27 mouse cellular contexts compared by ENCODE assay signal in genomic region chr4:114705586-114705985, GRCm38 (mm10).
DNase-seq lines count a peak whose midpoint lies in the region; ATAC-seq and TF ChIP-seq lines count a peak whose summit lies in the region.
"Had no signal": no experiment of that assay in that cellular context is flagged by ENCODE, and none has a peak within 500 bp of the region (broad histone marks: within the 10 kb centered on the region; RNA-seq: fewer than 3 reads in every experiment).

No protein-coding gene starts in this region.

- 73% methylated on average over 4 of the region's 4 CpGs for WGBS in midbrain, embryonic 11.5 days
- 61% methylated on average over 4 of the region's 4 CpGs for WGBS in midbrain, embryonic 13.5 days

- peak; percentile 84 for DNase-seq in heart, adult 11 months
- DNase-seq in heart, adult 9 months (ENCODE audit: low spot score in 2 of 2), result no peak
- DNase-seq in midbrain, embryonic 11.5 days (ENCODE audit: low spot score, missing footprints), result peak; percentile 75
- DNase-seq in forelimb bud, embryonic 11.5 days (ENCODE audit: low read depth, low spot score), result peak; percentile 67
- DNase-seq in lung, postnatal 25 days (ENCODE audit: low spot score), result no peak
- DNase-seq: adrenal gland, adult 2 months; B cell, adult 2 months; cerebellum, adult 9-10 months; gastrocnemius, adult 2 months; kidney, adult 11 months; kidney, postnatal 14 days; lung, embryonic 14.5 days; lung, postnatal 14 days; right cerebral cortex, adult 18-20 months; thymus, adult 18-20 months; thymus, postnatal 25 days had no signal

- no peak overlapping the region for H3ac ChIP-seq in myocyte (ENCODE audit: control insufficient read depth, insufficient read length)

- ATAC-seq in midbrain, embryonic 11.5 days (ENCODE audit: low FRiP score), result no peak
- ATAC-seq in midbrain, embryonic 13.5 days, result no peak
- ATAC-seq: activated CD4-positive, CD25-positive, alpha-beta regulatory T cell, adult 4 months; forebrain, embryonic 15.5 days; inflammation-experienced regulatory T-cells, adult 6 months had no signal

- no peak overlapping the region for H3K4me3 ChIP-seq in midbrain, embryonic 11.5 days (ENCODE audit: low read depth, low read length)
- no peak overlapping the region for H3K4me3 ChIP-seq in midbrain, embryonic 13.5 days (replicated peaks)
- no peak overlapping the region for H3K4me3 ChIP-seq in myocyte
- H3K4me3 ChIP-seq: forebrain, embryonic 15.5 days; gastrocnemius, adult 2 months; heart, embryonic 10.5 days; heart, embryonic 15.5 days; hindbrain, embryonic 12.5 days; liver, embryonic 15.5 days; midbrain, embryonic 10.5 days had no signal

- H3K9ac ChIP-seq in midbrain, embryonic 11.5 days (ENCODE audit: low read length), result no peak overlapping the region
- no peak overlapping the region for H3K9ac ChIP-seq in midbrain, embryonic 13.5 days (replicated peaks)
- H3K9ac ChIP-seq: forebrain, embryonic 15.5 days; heart, embryonic 15.5 days; hindbrain, embryonic 12.5 days; liver, embryonic 15.5 days; lung, embryonic 14.5 days had no signal

- no peaks in the 10 kb centered on the region for H3K79me2 ChIP-seq in myocyte (ENCODE audit: control insufficient read depth, insufficient read depth)

- no peaks in the 10 kb centered on the region for H3K36me3 ChIP-seq in midbrain, embryonic 11.5 days (ENCODE audit: control insufficient read depth, insufficient read depth, low read length)
- H3K36me3 ChIP-seq in midbrain, embryonic 13.5 days, result no peaks in the 10 kb centered on the region
- H3K36me3 ChIP-seq in myocyte (ENCODE audit: control insufficient read depth, insufficient read depth), result no peaks in the 10 kb centered on the region
- H3K36me3 ChIP-seq: forebrain, embryonic 15.5 days; heart, embryonic 10.5 days; heart, embryonic 15.5 days; hindbrain, embryonic 12.5 days; liver, embryonic 15.5 days; midbrain, embryonic 10.5 days had no signal

- no peaks in the 10 kb centered on the region for H3K4me1 ChIP-seq in midbrain, embryonic 11.5 days (ENCODE audit: control insufficient read depth, insufficient read depth, low read length)
- H3K4me1 ChIP-seq in midbrain, embryonic 13.5 days (replicated peaks), result no peaks in the 10 kb centered on the region
- H3K4me1 ChIP-seq: forebrain, embryonic 15.5 days; heart, embryonic 10.5 days; heart, embryonic 15.5 days; hindbrain, embryonic 12.5 days; liver, embryonic 15.5 days; midbrain, embryonic 10.5 days had no signal

- no peak overlapping the region for H3K4me2 ChIP-seq in midbrain, embryonic 11.5 days
- no peak overlapping the region for H3K4me2 ChIP-seq in midbrain, embryonic 13.5 days (replicated peaks)
- no peak overlapping the region for H3K4me2 ChIP-seq in myocyte (ENCODE audit: low read depth)
- H3K4me2 ChIP-seq: forebrain, embryonic 15.5 days; heart, embryonic 15.5 days; hindbrain, embryonic 12.5 days; liver, embryonic 15.5 days; lung, embryonic 14.5 days had no signal

- H3K27me3 ChIP-seq in midbrain, embryonic 11.5 days (ENCODE audit: control insufficient read depth, insufficient read depth, low read length), result no peaks in the 10 kb centered on the region
- 0 out of 2 replicates have a peak, but pooled peaks cover 3% of the 10 kb centered on the region for H3K27me3 ChIP-seq in midbrain, embryonic 13.5 days
- peaks cover 11% of the 10 kb centered on the region for H3K27me3 ChIP-seq in myocyte (ENCODE audit: control insufficient read depth, insufficient read depth, insufficient read length)
- H3K27me3 ChIP-seq: hindbrain, embryonic 12.5 days; liver, embryonic 15.5 days had no signal

- no peak overlapping the region for H3K27ac ChIP-seq in midbrain, embryonic 11.5 days (ENCODE audit: low read depth, low read length)
- no peak overlapping the region for H3K27ac ChIP-seq in midbrain, embryonic 13.5 days
- H3K27ac ChIP-seq: forebrain, embryonic 15.5 days; gastrocnemius, adult 2 months; heart, embryonic 10.5 days; heart, embryonic 15.5 days; hindbrain, embryonic 12.5 days; liver, embryonic 15.5 days; midbrain, embryonic 10.5 days; stomach, postnatal 0 days had no signal

- no peaks in the 10 kb centered on the region for H3K9me3 ChIP-seq in midbrain, embryonic 11.5 days (ENCODE audit: control insufficient read depth, low read length)
- H3K9me3 ChIP-seq in midbrain, embryonic 13.5 days, result no peaks in the 10 kb centered on the region
- H3K9me3 ChIP-seq: forebrain, embryonic 15.5 days; heart, embryonic 10.5 days; heart, embryonic 15.5 days; hindbrain, embryonic 12.5 days; liver, embryonic 15.5 days; midbrain, embryonic 10.5 days had no signal

- no peak for TF ChIP-seq POLR2A in myocyte (IDR thresholded peaks at IDR 0.05; ENCODE audit: insufficient read length, low read depth)

TF ChIP-seq in myocyte, 11 proteins besides CTCF, POLR2A, EP300 and RAD21:
- TF ChIP-seq CEBPB (IDR thresholded peaks at IDR 0.05; ENCODE audit: insufficient read depth, poor library complexity, severe bottlenecking) (0 out of 2 replicates have a peak, but pooled peaks have one; percentile 3), SRF (IDR thresholded peaks at IDR 0.05; ENCODE audit: control insufficient read depth, insufficient read length, low read depth) (no peak), MYOG (IDR thresholded peaks at IDR 0.05; ENCODE audit: control insufficient read depth in 1 of 3, insufficient read depth in 1 of 3, insufficient read length in 2 of 3, low read depth in 2 of 3) (peak in 1 of 3 experiments; percentile 48)

Comparison
In these comparisons a context has a peak if more than half of its experiments do, and no peak if none do; other contexts are left out.
1. DNase-seq: peak in heart, adult 11 months (single experiment), midbrain, embryonic 11.5 days (single experiment) and forelimb bud, embryonic 11.5 days (single experiment); none in heart, adult 9 months (0 of 2) and lung, postnatal 25 days (single experiment).